Mouse (Mus musculus): Measurements from ENCODE around the gene Ccnl1. TPM values are rescaled to one million over a fixed set of nuclear protein-coding genes. Genes with fewer than 3 reads are reported as not detected.

Ccnl1 gene
- total RNA-seq, 1 experiment from 2014 or later: 456 TPM

- no peak for ATAC-seq (ENCODE audit: extremely low read depth, insufficient number of reproducible peaks, low FRiP score, poor library complexity, severe bottlenecking)
These were observed 2.4 kb upstream of the Ccnl1 start for GRCm38 (mm10) chr3:65960291-65960945.

GRCm38 (mm10) chr3:65959416-65960001 is 1.5 kb upstream of the Ccnl1 start:
- no peak for ATAC-seq (ENCODE audit: extremely low read depth, insufficient number of reproducible peaks, low FRiP score, poor library complexity, severe bottlenecking)

- no peak for ATAC-seq (ENCODE audit: extremely low read depth, insufficient number of reproducible peaks, low FRiP score, poor library complexity, severe bottlenecking)
These were observed 764 bp upstream of the Ccnl1 start for GRCm38 (mm10) chr3:65958840-65959185.

- peak; percentile 59 for ATAC-seq (ENCODE audit: extremely low read depth, insufficient number of reproducible peaks, low FRiP score, poor library complexity, severe bottlenecking)
These were observed 563 bp downstream of the Ccnl1 start for GRCm38 (mm10) chr3:65957271-65958101.

GRCm38 (mm10) chr3:65954499-65955391 is 3.3 kb downstream of the Ccnl1 start:
- no peak for ATAC-seq (ENCODE audit: extremely low read depth, insufficient number of reproducible peaks, low FRiP score, poor library complexity, severe bottlenecking)

GRCm38 (mm10) chr3:65950831-65951365 is 7.2 kb downstream of the Ccnl1 start:
- ATAC-seq (ENCODE audit: extremely low read depth, insufficient number of reproducible peaks, low FRiP score, poor library complexity, severe bottlenecking): no peak

- no peak for ATAC-seq (ENCODE audit: extremely low read depth, insufficient number of reproducible peaks, low FRiP score, poor library complexity, severe bottlenecking)
These were observed 7.7 kb downstream of the Ccnl1 start for GRCm38 (mm10) chr3:65950304-65950703.

GRCm38 (mm10) chr3:65945277-65945932 is 12.6 kb downstream of the Ccnl1 start:
- ATAC-seq (ENCODE audit: extremely low read depth, insufficient number of reproducible peaks, low FRiP score, poor library complexity, severe bottlenecking): no peak

- ATAC-seq (ENCODE audit: extremely low read depth, insufficient number of reproducible peaks, low FRiP score, poor library complexity, severe bottlenecking): no peak
These were observed 13.3 kb downstream of the Ccnl1 start for GRCm38 (mm10) chr3:65944713-65945112.

GRCm38 (mm10) chr3:65943453-65943852 is 14.6 kb downstream of the Ccnl1 start:
- ATAC-seq (ENCODE audit: extremely low read depth, insufficient number of reproducible peaks, low FRiP score, poor library complexity, severe bottlenecking): no peak

GRCm38 (mm10) chr3:65941052-65941451 is 17.0 kb downstream of the Ccnl1 start:
- no peak for ATAC-seq (ENCODE audit: extremely low read depth, insufficient number of reproducible peaks, low FRiP score, poor library complexity, severe bottlenecking)

GRCm38 (mm10) chr3:65938211-65938610 is 19.8 kb downstream of the Ccnl1 start:
- ATAC-seq (ENCODE audit: extremely low read depth, insufficient number of reproducible peaks, low FRiP score, poor library complexity, severe bottlenecking): peak; percentile 60; the same call in 1 of the 2 replicates

- no peak for ATAC-seq (ENCODE audit: extremely low read depth, insufficient number of reproducible peaks, low FRiP score, poor library complexity, severe bottlenecking)
These were observed 21.7 kb downstream of the Ccnl1 start for GRCm38 (mm10) chr3:65936384-65936783.

- ATAC-seq (ENCODE audit: extremely low read depth, insufficient number of reproducible peaks, low FRiP score, poor library complexity, severe bottlenecking): no peak
These were observed 22.9 kb downstream of the Ccnl1 start for GRCm38 (mm10) chr3:65935153-65935552.

GRCm38 (mm10) chr3:65933726-65934125 is 24.3 kb downstream of the Ccnl1 start:
- ATAC-seq (ENCODE audit: extremely low read depth, insufficient number of reproducible peaks, low FRiP score, poor library complexity, severe bottlenecking): no peak

GRCm38 (mm10) chr3:65931542-65931941 is 26.5 kb downstream of the Ccnl1 start:
- no peak for ATAC-seq (ENCODE audit: extremely low read depth, insufficient number of reproducible peaks, low FRiP score, poor library complexity, severe bottlenecking)

GRCm38 (mm10) chr3:65930636-65931035 is 27.4 kb downstream of the Ccnl1 start:
- ATAC-seq (ENCODE audit: extremely low read depth, insufficient number of reproducible peaks, low FRiP score, poor library complexity, severe bottlenecking): no peak

All from neutrophil, adult 5-6 weeks (primary cell).